Mouse (Mus musculus): ENCODE results near the gene Gpt2. TPM values are rescaled to one million over a fixed set of nuclear protein-coding genes. Genes with fewer than 3 reads are reported as not detected.

Gene Gpt2
- total and polyA plus RNA-seq, 3 experiments, result 29.7 to 50.0 (median 37.8) TPM

DNA sequence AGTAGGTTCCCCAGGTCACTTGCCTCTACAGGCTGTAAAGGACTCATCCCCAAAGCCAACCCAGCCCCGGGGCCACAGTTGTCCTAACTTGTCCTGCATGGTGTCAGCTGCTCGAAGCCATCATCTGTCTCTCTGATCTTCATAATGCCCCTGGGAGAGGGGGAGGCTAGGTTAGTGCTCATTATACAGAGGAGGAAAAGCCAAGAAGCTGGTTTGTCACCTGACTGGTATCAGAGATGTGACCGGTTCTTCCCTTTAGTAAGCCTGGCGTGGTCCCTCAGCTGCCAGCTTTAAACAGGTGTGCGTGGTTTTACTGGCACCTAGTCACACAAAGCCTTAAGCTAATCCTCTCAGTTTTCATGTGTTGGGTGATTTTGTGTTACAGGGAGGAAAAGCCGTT, 12.3 kb downstream of the Gpt2 start:
- Histone ChIP-seq H3K9me3 (replicated peaks; ENCODE audit: low read length) (no peaks in the 10 kb centered on the region), H3K79me2 (replicated peaks; ENCODE audit: control insufficient read depth, extremely low read depth, insufficient read depth, poor library complexity, severe bottlenecking) (no peaks in the 10 kb centered on the region), H3K4me2 (ENCODE audit: insufficient read depth, low read depth, poor library complexity, severe bottlenecking) (no peak overlapping the region), H3K27ac (ENCODE audit: insufficient read depth, low read depth) (no peak overlapping the region), H3K4me3 (replicated peaks in 1 of 3; ENCODE audit: low read depth in 2 of 3, low read length in 2 of 3, poor library complexity in 1 of 3) (no peak overlapping the region), H3K4me1 (ENCODE audit: control insufficient read depth in 1 of 2, insufficient read depth in 2 of 2) (peaks cover 2 to 37% of the 10 kb centered on the region in 2 experiments; a peak in 3 of 4 replicates), H3K9ac (ENCODE audit: insufficient read depth, low read depth) (no peak overlapping the region), H3K36me3 (replicated peaks in 1 of 2; ENCODE audit: control insufficient read depth in 1 of 2, insufficient read depth in 1 of 2, low read length in 1 of 2) (peaks cover 85 to 95% of the 10 kb centered on the region in 2 experiments), H3K27me3 (replicated peaks) (no peaks in the 10 kb centered on the region)
- no peak for DNase-seq (ENCODE audit: extremely low read depth)
- in situ Hi-C loops (cut with MboI; ENCODE audit: low pct_ligation_motif_present, low pct_unique_long_range_greater_than_20kb, low sequenced_read_pairs) (no loop called here), dilution Hi-C loops (cut with MboI; ENCODE audit: extremely low pct_ligation_motif_present, extremely low pct_unique_long_range_greater_than_20kb, low sequenced_read_pairs) (no loop called here)
- TF ChIP-seq EP300 (IDR thresholded peaks at IDR 0.05; ENCODE audit: low read length), result no peak
- TF ChIP-seq POLR2AphosphoS2 (IDR thresholded peaks at IDR 0.05; ENCODE audit: low read depth, low read length), result no peak
- TF ChIP-seq CHD1 (IDR thresholded peaks at IDR 0.05; ENCODE audit: low read depth, low read length), result no peak
- no peak for TF ChIP-seq MAZ (IDR thresholded peaks at IDR 0.05; ENCODE audit: low read depth, low read length)
- no peak for TF ChIP-seq GABPA (IDR thresholded peaks at IDR 0.05; ENCODE audit: insufficient replicate concordance, low read depth, low read length)
- no peak for TF ChIP-seq CTCF (conservative IDR thresholded peaks at IDR 0.05 in 1 of 2, IDR thresholded peaks at IDR 0.05 in 1 of 2; ENCODE audit: low read depth in 2 of 2, low read length in 2 of 2)
- TF ChIP-seq USF2 (conservative IDR thresholded peaks at IDR 0.05; ENCODE audit: low read depth, low read length), result no peak

DNA sequence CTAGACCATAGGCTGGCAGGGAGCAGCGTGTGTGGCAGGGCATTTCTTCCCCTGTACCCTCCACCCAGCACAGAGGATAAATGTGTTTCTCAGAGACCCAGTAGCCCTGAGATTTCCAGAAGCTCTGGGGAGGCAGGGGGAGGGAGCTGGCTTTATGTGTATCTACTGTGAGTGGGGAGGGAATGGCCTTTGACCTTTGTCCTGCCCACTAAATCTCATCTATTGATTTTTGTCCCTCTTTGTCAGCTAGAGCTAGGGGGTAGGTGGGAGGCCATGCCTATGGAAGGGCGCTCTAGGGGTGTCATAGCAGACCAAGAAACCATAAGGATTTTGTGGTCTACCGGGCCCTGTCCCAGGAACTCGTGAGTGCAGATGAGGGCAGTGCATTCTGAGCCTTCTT, 14.2 kb downstream of the Gpt2 start:
- dilution Hi-C loops (cut with MboI; ENCODE audit: extremely low pct_ligation_motif_present, extremely low pct_unique_long_range_greater_than_20kb, low sequenced_read_pairs), result no loop called here

DNA sequence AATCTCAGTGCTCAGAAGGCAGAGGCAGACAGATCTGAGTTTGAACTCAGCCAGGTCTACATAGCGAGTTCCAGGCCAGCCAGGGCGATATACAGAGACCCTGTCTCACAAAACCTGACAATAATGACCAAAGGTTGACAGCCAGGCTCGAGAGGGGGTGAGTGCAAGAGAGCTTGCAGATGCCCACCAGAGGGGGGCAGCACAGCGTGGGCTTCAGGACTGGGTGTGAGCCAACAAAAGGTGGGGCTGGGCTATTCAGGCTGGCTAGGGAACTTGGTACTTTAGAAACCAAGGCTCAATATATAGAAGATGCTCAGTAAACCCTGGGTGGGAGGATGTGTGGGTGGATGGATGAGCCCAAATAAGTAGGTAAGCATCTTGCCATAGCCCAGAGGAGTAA, 16.3 kb downstream of the Gpt2 start:
- dilution Hi-C loops (cut with MboI; ENCODE audit: extremely low pct_ligation_motif_present, extremely low pct_unique_long_range_greater_than_20kb, low sequenced_read_pairs), result no loop called here
- H3K9me3 ChIP-seq (replicated peaks; ENCODE audit: low read length), result no peaks in the 10 kb centered on the region
- H3K79me2 ChIP-seq (replicated peaks; ENCODE audit: control insufficient read depth, extremely low read depth, insufficient read depth, poor library complexity, severe bottlenecking), result no peaks in the 10 kb centered on the region
- H3K4me2 ChIP-seq (ENCODE audit: insufficient read depth, low read depth, poor library complexity, severe bottlenecking), result no peak overlapping the region
- no peaks in the 10 kb centered on the region for H3K27me3 ChIP-seq (replicated peaks)
- no peak overlapping the region for H3K9ac ChIP-seq (ENCODE audit: insufficient read depth, low read depth)
- peaks cover 0 to 5% of the 10 kb centered on the region in 2 experiments; a peak in 1 of 4 replicates for H3K4me1 ChIP-seq (ENCODE audit: control insufficient read depth in 1 of 2, insufficient read depth in 2 of 2)
- no peak for TF ChIP-seq POLR2A (IDR thresholded peaks at IDR 0.05; ENCODE audit: low read depth, low read length)
- TF ChIP-seq CTCF (conservative IDR thresholded peaks at IDR 0.05 in 1 of 2, IDR thresholded peaks at IDR 0.05 in 1 of 2; ENCODE audit: low read depth in 2 of 2, low read length in 2 of 2), result peak in 1 of 2 experiments; percentile 28; a peak in 1 of 4 replicates
- in situ Hi-C loops (cut with MboI; ENCODE audit: low pct_ligation_motif_present, low pct_unique_long_range_greater_than_20kb, low sequenced_read_pairs), result no loop called here
- H3K4me3 ChIP-seq (replicated peaks in 1 of 3; ENCODE audit: low read depth in 2 of 3, low read length in 2 of 3, poor library complexity in 1 of 3), result no peak overlapping the region
- H3K27ac ChIP-seq (ENCODE audit: insufficient read depth, low read depth), result no peak overlapping the region
- H3K36me3 ChIP-seq (replicated peaks in 1 of 2; ENCODE audit: control insufficient read depth in 1 of 2, insufficient read depth in 1 of 2, low read length in 1 of 2), result peaks cover 79 to 93% of the 10 kb centered on the region in 2 experiments
- no peak for DNase-seq (ENCODE audit: extremely low read depth)

More for the DNA sequence above, 14.2 kb downstream of the Gpt2 start:
- Histone ChIP-seq H3K27me3 (replicated peaks) (no peaks in the 10 kb centered on the region), H3K79me2 (replicated peaks; ENCODE audit: control insufficient read depth, extremely low read depth, insufficient read depth, poor library complexity, severe bottlenecking) (no peaks in the 10 kb centered on the region), H3K27ac (ENCODE audit: insufficient read depth, low read depth) (no peak overlapping the region), H3K36me3 (replicated peaks in 1 of 2; ENCODE audit: control insufficient read depth in 1 of 2, insufficient read depth in 1 of 2, low read length in 1 of 2) (peaks cover 84 to 95% of the 10 kb centered on the region in 2 experiments), H3K9me3 (replicated peaks; ENCODE audit: low read length) (no peaks in the 10 kb centered on the region), H3K4me3 (replicated peaks in 1 of 3; ENCODE audit: low read depth in 2 of 3, low read length in 2 of 3, poor library complexity in 1 of 3) (no peak overlapping the region), H3K9ac (ENCODE audit: insufficient read depth, low read depth) (no peak overlapping the region), H3K4me1 (ENCODE audit: control insufficient read depth in 1 of 2, insufficient read depth in 2 of 2) (peaks cover 2 to 20% of the 10 kb centered on the region in 2 experiments; a peak in 3 of 4 replicates), H3K4me2 (ENCODE audit: insufficient read depth, low read depth, poor library complexity, severe bottlenecking) (no peak overlapping the region)
- DNase-seq (ENCODE audit: extremely low read depth), result no peak
- in situ Hi-C loops (cut with MboI; ENCODE audit: low pct_ligation_motif_present, low pct_unique_long_range_greater_than_20kb, low sequenced_read_pairs), result no loop called here
- no peak for TF ChIP-seq HCFC1 (IDR thresholded peaks at IDR 0.05; ENCODE audit: low read depth, low read length)
- no peak for TF ChIP-seq UBTF (IDR thresholded peaks at IDR 0.05; ENCODE audit: low read depth, low read length)
- no peak for TF ChIP-seq POLR2AphosphoS2 (IDR thresholded peaks at IDR 0.05; ENCODE audit: low read depth, low read length)
- TF ChIP-seq PAX5 (IDR thresholded peaks at IDR 0.05; ENCODE audit: low read length), result no peak
- TF ChIP-seq NELFE (IDR thresholded peaks at IDR 0.05; ENCODE audit: low read depth, low read length), result no peak
- no peak for TF ChIP-seq SIN3A (IDR thresholded peaks at IDR 0.05; ENCODE audit: low read length)
- TF ChIP-seq ETS1 (conservative IDR thresholded peaks at IDR 0.05; ENCODE audit: low read depth, low read length), result no peak
- no peak for TF ChIP-seq MAZ (IDR thresholded peaks at IDR 0.05; ENCODE audit: low read depth, low read length)
- no peak for TF ChIP-seq ELF1 (IDR thresholded peaks at IDR 0.05; ENCODE audit: low read depth, low read length)
- TF ChIP-seq E2F4 (IDR thresholded peaks at IDR 0.05; ENCODE audit: insufficient replicate concordance, low read depth, low read length), result no peak
- TF ChIP-seq USF2 (conservative IDR thresholded peaks at IDR 0.05; ENCODE audit: low read depth, low read length), result no peak
- no peak for TF ChIP-seq ZC3H11A (IDR thresholded peaks at IDR 0.05; ENCODE audit: low read depth, low read length)
- TF ChIP-seq BHLHE40 (IDR thresholded peaks at IDR 0.05; ENCODE audit: low read depth, low read length), result no peak
- TF ChIP-seq ZKSCAN1 (IDR thresholded peaks at IDR 0.05; ENCODE audit: borderline replicate concordance, low read depth, low read length), result no peak

Data from CH12.LX (cell line).